Mouse (Mus musculus): Measurements from ENCODE around the gene Tcte3.
"Not testable (repeated sequence)": the region's sequence is repeated elsewhere in the genome, so short reads cannot be mapped to it uniquely, and the experiment has no call there.

- TF ChIP-seq POLR2A (IDR thresholded peaks at IDR 0.05; ENCODE audit: insufficient read length, low read depth); POLR2AphosphoS2 (IDR thresholded peaks at IDR 0.05; ENCODE audit: insufficient read length, low read depth); MAX (IDR thresholded peaks at IDR 0.05; ENCODE audit: low read depth); USF1 (IDR thresholded peaks at IDR 0.05; ENCODE audit: low read depth); TCF12 (IDR thresholded peaks at IDR 0.05; ENCODE audit: insufficient read depth, poor library complexity, severe bottlenecking); E2F4 (IDR thresholded peaks at IDR 0.05; ENCODE audit: insufficient read depth); REST (IDR thresholded peaks at IDR 0.05; ENCODE audit: insufficient read depth, insufficient read length); MYOG (IDR thresholded peaks at IDR 0.05; ENCODE audit: control insufficient read depth in 1 of 3, insufficient read depth in 1 of 3, insufficient read length in 2 of 3, low read depth in 2 of 3); CEBPB (IDR thresholded peaks at IDR 0.05; ENCODE audit: insufficient read depth, poor library complexity, severe bottlenecking); MYOD1 (IDR thresholded peaks at IDR 0.05; ENCODE audit: control insufficient read depth in 1 of 3, insufficient read length in 2 of 3, low read depth in 2 of 3); TCF3 (IDR thresholded peaks at IDR 0.05; ENCODE audit: insufficient read length, low read depth); SRF (IDR thresholded peaks at IDR 0.05; ENCODE audit: control insufficient read depth, insufficient read length, low read depth): not testable (repeated sequence)
These were observed 51.1 kb downstream of the Tcte3 start for GRCm38 (mm10) chr17:14990116-14990702.
